Mouse (Mus musculus): Measurements from ENCODE around the gene Prr15l. TPM values are rescaled to one million over a fixed set of nuclear protein-coding genes. Genes with fewer than 3 reads are reported as not detected.

The Prr15l gene
- total RNA-seq (2022) = 1 to 10 TPM; 1.1 to 1.7 (median 1.5) TPM

GRCm38 (mm10) chr11:96928088-96928487 lies at the start of gene Prr15l:
Gene Prr15l (plus strand): TSS chr11:96928104.
- DNase-seq (ENCODE audit: low spot score) = no peak

- DNase-seq (ENCODE audit: low spot score) = no peak
Measured at GRCm38 (mm10) chr11:96878715-96879114, 49.2 kb upstream of the Prr15l start.

GRCm38 (mm10) chr11:96879359-96879758 lies 48.5 kb upstream of the Prr15l start:
- DNase-seq (ENCODE audit: low spot score) = no peak

GRCm38 (mm10) chr11:96880296-96880695 lies 47.6 kb upstream of the Prr15l start:
- DNase-seq (ENCODE audit: low spot score) = no peak

GRCm38 (mm10) chr11:96885901-96886340 lies 42.0 kb upstream of the Prr15l start:
- DNase-seq (ENCODE audit: low spot score) = no peak

GRCm38 (mm10) chr11:96886942-96887546 lies 40.9 kb upstream of the Prr15l start:
- no peak for DNase-seq (ENCODE audit: low spot score)

- DNase-seq (ENCODE audit: low spot score) = no peak
Measured at GRCm38 (mm10) chr11:96891784-96892527, 35.9 kb upstream of the Prr15l start.

- no peak for DNase-seq (ENCODE audit: low spot score)
Measured at GRCm38 (mm10) chr11:96893203-96893842, 34.6 kb upstream of the Prr15l start.

GRCm38 (mm10) chr11:96895886-96896285 lies 32.0 kb upstream of the Prr15l start:
- DNase-seq (ENCODE audit: low spot score) = peak; percentile 41

GRCm38 (mm10) chr11:96899449-96900306 lies 28.2 kb upstream of the Prr15l start:
- DNase-seq (ENCODE audit: low spot score) = no peak

GRCm38 (mm10) chr11:96901332-96901731 lies 26.6 kb upstream of the Prr15l start:
- no peak for DNase-seq (ENCODE audit: low spot score)

GRCm38 (mm10) chr11:96902639-96903635 lies 25.0 kb upstream of the Prr15l start:
- no peak for DNase-seq (ENCODE audit: low spot score)

- peak; percentile 54 for DNase-seq (ENCODE audit: low spot score)
Measured at GRCm38 (mm10) chr11:96906431-96907161, 21.3 kb upstream of the Prr15l start.

- no peak for DNase-seq (ENCODE audit: low spot score)
Measured at GRCm38 (mm10) chr11:96908594-96908993, 19.3 kb upstream of the Prr15l start.

- peak; percentile 79 for DNase-seq (ENCODE audit: low spot score)
Measured at GRCm38 (mm10) chr11:96910003-96910402, 17.9 kb upstream of the Prr15l start.

- DNase-seq (ENCODE audit: low spot score) = no peak
Measured at GRCm38 (mm10) chr11:96912682-96913081, 15.2 kb upstream of the Prr15l start.

- DNase-seq (ENCODE audit: low spot score) = peak; percentile 99
Measured at GRCm38 (mm10) chr11:96916044-96916884, 11.6 kb upstream of the Prr15l start, which contains the start of gene Cdk5rap3. Gene Cdk5rap3 (minus strand): TSS chr11:96916496.

- DNase-seq (ENCODE audit: low spot score) = no peak
Measured at GRCm38 (mm10) chr11:96916885-96917396, 11.0 kb upstream of the Prr15l start.

Measured in heart, adult 8-10 months (tissue).